Mouse (Mus musculus) brain, embryonic 18.5 days (tissue): ENCODE results near the gene Gabarap.

Source experiments
- DNase-seq: peaks from one replicate; pipeline ENCODE4 v3.0.0-alpha.2; 2012; ENCODE audit warnings: low read depth, low spot score

The Gabarap gene

GRCm38 (mm10) chr11:70020022-70020631 is 29.2 kb downstream of the Gabarap start:
- DNase-seq: no peak

DNA sequence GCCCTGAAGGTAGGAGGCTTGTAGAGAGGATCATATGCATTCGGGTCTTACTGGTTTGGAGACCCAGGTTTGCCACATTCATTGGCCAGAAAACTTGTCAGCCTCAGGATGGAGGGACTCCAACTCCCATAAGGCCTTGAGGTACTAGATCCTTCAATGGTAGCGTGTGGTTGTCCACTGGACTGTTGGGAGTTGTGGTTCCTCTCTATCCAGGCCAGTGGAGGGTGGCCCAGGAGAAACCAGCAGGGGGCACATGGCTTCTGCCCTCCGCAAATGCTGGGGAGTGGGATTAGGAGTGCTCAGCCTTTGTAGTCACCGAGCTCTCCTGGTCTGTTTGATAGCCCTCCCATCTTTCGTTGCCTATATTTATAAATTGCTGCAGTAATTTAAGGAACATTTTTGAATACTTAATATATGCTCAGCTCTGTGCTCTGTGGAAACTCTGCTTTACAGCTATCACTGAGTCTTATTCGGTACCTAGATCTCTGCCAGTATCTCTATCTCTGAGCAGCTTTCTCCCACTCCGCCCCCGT is 29.9 kb downstream of the Gabarap start:
- DNase-seq: peak; percentile 82

GRCm38 (mm10) chr11:70021264-70022132 is 30.6 kb downstream of the Gabarap start:
- peak; percentile 98 for DNase-seq

DNA sequence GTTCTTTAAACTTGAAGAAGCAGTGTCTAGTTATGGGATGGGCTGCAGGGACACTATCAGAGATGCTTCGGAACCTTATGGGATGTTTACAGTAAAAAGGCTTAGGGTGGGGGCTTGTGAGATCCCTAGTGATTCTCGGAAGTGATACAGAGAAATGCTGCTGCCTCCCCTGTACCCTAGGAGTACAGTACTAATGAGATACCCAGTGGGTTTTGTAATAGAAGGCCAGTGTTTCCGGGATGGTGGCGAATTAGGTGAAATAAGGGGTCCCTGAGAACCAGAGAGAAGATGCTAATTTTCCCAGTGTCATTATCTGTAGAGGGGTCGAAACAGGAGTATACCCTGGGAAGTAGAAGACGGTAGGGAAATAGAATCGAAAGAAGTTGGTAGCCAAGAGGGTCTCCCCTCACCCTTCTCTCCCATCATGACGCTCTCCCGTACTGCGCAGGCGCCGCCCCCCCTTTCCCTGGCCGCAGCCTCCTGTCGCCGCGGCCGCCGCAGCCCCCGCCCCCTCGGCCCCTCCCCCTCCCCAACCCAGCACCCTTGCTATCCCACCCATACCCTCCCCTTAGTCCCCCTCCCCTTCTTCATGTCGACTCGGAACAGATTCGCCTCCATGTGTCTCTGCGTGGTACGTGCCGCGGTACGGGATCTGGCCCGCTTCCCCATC is 32.7 kb downstream of the Gabarap start:
- no peak for DNase-seq

GRCm38 (mm10) chr11:70024151-70024514 is 33.2 kb downstream of the Gabarap start:
- no peak for DNase-seq

GRCm38 (mm10) chr11:70026689-70027088 is 35.7 kb downstream of the Gabarap start:
- DNase-seq: no peak

DNA sequence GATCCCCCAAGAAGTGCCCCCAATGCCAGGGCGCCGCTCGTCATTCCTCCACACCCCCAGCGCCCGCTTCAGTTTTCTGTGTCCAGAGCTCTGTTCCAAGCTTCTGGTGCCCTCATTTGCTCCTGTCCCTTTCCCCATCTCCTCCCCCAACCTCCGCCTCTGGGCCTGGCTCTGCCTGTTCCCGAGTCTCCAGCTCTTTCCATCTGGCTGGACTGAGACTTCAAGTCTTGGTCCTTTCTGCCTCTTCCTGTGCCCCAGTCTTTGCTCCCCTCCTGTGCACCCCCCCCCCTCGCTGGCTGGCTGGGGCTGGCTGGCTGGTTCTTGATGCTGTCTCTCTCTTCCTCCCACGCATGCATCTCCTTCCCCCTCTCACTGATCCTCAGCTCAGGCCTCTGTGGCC is 36.5 kb downstream of the Gabarap start:
- no peak for DNase-seq

DNA sequence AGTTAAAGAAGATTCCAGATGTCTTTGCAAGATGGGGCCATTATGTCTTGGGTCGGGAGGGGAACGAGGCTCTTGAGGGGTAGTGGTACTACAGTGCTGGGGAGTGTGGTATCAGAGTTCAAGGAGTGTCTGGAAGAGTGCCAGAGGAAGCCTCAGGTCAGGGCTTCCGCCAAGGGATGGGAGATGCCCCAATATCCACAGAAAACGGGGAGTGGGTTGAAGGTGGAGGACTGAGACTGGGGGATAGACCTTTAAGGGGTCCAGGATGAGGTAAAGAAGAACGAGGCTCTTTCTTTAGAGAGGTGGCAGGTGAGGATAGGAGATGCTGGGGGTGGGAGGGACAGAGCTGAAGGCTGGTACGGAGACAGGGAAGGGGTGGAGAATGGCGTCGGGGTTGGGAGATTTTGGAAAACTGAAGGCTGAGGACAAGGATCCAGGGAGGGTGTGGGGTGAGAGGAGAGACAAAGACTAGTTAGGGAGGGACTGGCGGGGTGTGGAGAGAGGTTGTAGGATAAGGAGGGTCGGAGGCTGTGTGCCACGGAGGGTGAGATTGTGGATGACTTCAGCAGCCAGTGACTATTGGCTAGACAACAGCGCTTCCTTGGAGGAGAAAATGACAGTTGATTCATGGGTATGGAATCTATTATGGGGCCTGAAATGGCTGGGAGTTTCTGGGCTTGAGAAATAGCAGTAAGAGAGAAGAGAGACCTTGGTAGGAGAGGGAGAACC is 37.6 kb downstream of the Gabarap start:
- DNase-seq: no peak

DNA sequence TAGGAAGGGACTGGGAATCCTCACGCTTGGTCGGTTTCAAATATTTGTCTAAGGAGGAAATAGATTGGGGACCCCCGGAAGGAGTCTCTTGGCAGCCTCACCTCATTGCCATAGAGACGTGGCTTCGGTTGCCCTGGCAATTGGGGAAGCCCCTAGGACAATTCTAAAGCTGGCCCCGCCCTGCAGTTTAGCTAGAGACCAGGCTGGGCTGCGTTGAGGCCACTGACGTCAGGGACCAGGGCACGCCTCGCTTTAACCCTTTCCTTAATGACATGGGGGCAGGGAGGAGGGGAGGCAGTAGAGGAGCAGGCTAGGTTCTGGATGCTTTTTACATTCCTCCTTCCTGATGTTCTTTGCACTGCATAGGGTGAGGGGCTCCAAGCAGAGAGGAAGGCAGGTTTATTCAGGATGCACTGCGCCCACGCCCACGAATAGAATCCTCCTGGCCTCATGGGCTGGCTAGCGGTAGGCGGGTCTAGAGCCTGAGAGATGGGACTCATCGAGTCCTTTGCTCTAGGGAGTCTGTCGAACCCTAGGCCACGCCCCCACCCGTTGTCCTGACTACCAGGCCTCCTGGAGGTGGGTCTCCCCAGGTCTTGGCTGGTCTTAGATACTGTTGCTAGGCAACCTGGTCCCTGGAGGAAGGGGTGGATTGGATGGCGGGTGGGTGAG is 38.3 kb downstream of the Gabarap start:
- peak; percentile 95 for DNase-seq

GRCm38 (mm10) chr11:70029829-70030550 is 39.0 kb downstream of the Gabarap start:
- no peak for DNase-seq

- DNase-seq: no peak
Observed at GRCm38 (mm10) chr11:70030651-70031320, 39.8 kb downstream of the Gabarap start.

- no peak for DNase-seq
Observed at GRCm38 (mm10) chr11:70031321-70031670, 40.4 kb downstream of the Gabarap start.

- DNase-seq: no peak
Observed at GRCm38 (mm10) chr11:70038174-70038573, 47.2 kb downstream of the Gabarap start.

DNA sequence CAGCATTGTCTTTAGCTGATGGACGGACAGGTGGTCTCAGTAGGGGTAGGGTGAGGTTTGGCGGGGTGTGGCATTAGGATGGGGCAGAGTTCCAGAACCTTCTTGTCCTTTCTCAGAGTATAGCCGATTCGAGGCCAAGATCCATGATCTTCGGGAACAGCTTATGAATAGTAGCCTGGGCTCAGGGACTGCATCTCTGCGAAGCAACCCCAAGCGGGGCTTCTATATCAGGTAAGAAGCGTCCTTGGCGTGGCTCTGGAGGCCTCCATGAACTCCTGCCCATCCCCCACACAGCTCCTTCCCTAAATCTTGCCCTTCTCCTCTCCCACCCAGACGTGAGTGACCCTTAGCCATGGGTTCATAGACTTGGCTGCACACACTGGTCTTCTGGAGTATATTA is 48.7 kb downstream of the Gabarap start:
- no peak for DNase-seq

GRCm38 (mm10) chr11:70040184-70040583 is 49.2 kb downstream of the Gabarap start:
- DNase-seq: no peak

GRCm38 (mm10) chr11:70042309-70043085 is 51.6 kb downstream of the Gabarap start:
- DNase-seq: no peak

GRCm38 (mm10) chr11:70043665-70044064 is 52.7 kb downstream of the Gabarap start:
- no peak for DNase-seq
